Mouse (Mus musculus) spleen, postnatal 10 days (tissue): ENCODE data around the gene Ubxn4.
"Not testable (repeated sequence)": the region's sequence is repeated elsewhere in the genome, so short reads cannot be mapped to it uniquely, and the experiment has no call there.

Experiments
- DNase-seq, 2 experiments: peaks; one replicate each; pipeline ENCODE4 v3.0.0; 2021 to 2022; ENCODE audit warnings: low spot score in 2 of 2

The Ubxn4 gene

GRCm38 (mm10) chr1:128309043-128309442 is 65.3 kb downstream of the Ubxn4 start:
- DNase-seq, result no peak

GRCm38 (mm10) chr1:128314665-128315064 is 70.9 kb downstream of the Ubxn4 start:
- DNase-seq, result no peak

- DNase-seq, result not testable (repeated sequence)
Measured at GRCm38 (mm10) chr1:128319266-128319665, 75.5 kb downstream of the Ubxn4 start.

- DNase-seq, result no peak
Measured at GRCm38 (mm10) chr1:128323026-128323643, 79.4 kb downstream of the Ubxn4 start.

GRCm38 (mm10) chr1:128324776-128325175 is 81.0 kb downstream of the Ubxn4 start:
- no peak for DNase-seq

- no peak for DNase-seq
Measured at GRCm38 (mm10) chr1:128327165-128327564, 83.4 kb downstream of the Ubxn4 start.

- no peak for DNase-seq
Measured at GRCm38 (mm10) chr1:128328218-128328617, 84.5 kb downstream of the Ubxn4 start, which contains the start of gene Lct. TSS of gene Lct (minus strand) at chr1:128328318.
